Mouse (Mus musculus) liver, embryonic 14.5 days (tissue): ENCODE measurements around the gene Wdr63. TPM values are rescaled to one million over a fixed set of nuclear protein-coding genes. Genes with fewer than 3 reads are reported as not detected.

Source experiments
- ATAC-seq: fragments of 200-750 bp; cut with Nextera tagmentation; 2 replicates; pipeline ENCODE4 v1.8.0; 2017; ENCODE audit warnings: moderate number of reproducible peaks, mild to moderate bottlenecking, moderate library complexity; ENCODE audit not compliant: insufficient read depth
- DNase-seq, 3 experiments: peaks; one replicate each; pipeline ENCODE4 v3.0.0-alpha.2; 2012 to 2013; ENCODE audit warnings: low read depth in 3 of 3, low spot score in 3 of 3
- H3K27ac ChIP-seq: fragments of 300-500 bp; sonication (generic); 2 replicates; pipeline ENCODE4 v1.5.1; 2014; ENCODE audit warnings: moderate library complexity, mild to moderate bottlenecking, control low read depth, inconsistent platforms
- H3K27me3 ChIP-seq: fragments of 300-500 bp; sonication (generic); 2 replicates; pipeline ENCODE4 v1.6.1; 2014; ENCODE audit warnings: mild to moderate bottlenecking, low read length, moderate library complexity; ENCODE audit not compliant: control insufficient read depth, insufficient read depth
- H3K36me3 ChIP-seq: fragments of 300-500 bp; sonication (generic); replicated peaks from 2 replicates; pipeline ENCODE4 v1.6.1; 2014; ENCODE audit warnings: low read depth; ENCODE audit not compliant: control insufficient read depth, insufficient read depth
- H3K4me1 ChIP-seq, 2 experiments: fragments of 200-500 bp in 1 of 2; fragments of 300-500 bp in 1 of 2; sonication (generic) in 1 of 2; replicated peaks; 2 replicates each; pipeline ENCODE4 v1.6.1; 2012 to 2014; ENCODE audit warnings: antibody characterized with exemption in 1 of 2, inconsistent platforms in 1 of 2, low read length in 1 of 2; ENCODE audit not compliant: control insufficient read depth in 2 of 2, insufficient read depth in 2 of 2
- H3K4me2 ChIP-seq: fragments of 300-500 bp; sonication (generic); 2 replicates; pipeline ENCODE4 v1.6.1; 2014; ENCODE audit warnings: low read depth, mild to moderate bottlenecking, control low read depth, moderate library complexity
- H3K4me3 ChIP-seq, 2 experiments: fragments of 200-500 bp in 1 of 2; fragments of 300-500 bp in 1 of 2; sonication (generic) in 1 of 2; 2 replicates each; pipeline ENCODE4 v1.5.1; 2012 to 2014; ENCODE audit warnings: low read depth in 2 of 2, low read length in 2 of 2, mild to moderate bottlenecking in 2 of 2, control low read depth in 1 of 2, inconsistent platforms in 1 of 2, moderate library complexity in 1 of 2; ENCODE audit not compliant: insufficient read depth in 1 of 2
- H3K9ac ChIP-seq: fragments of 300-500 bp; sonication (generic); replicated peaks from 2 replicates; pipeline ENCODE4 v1.6.1; 2014; ENCODE audit warnings: mild to moderate bottlenecking, control low read depth, moderate library complexity
- H3K9me3 ChIP-seq: fragments of 300-500 bp; sonication (generic); 2 replicates; pipeline ENCODE4 v1.6.1; 2016; ENCODE audit warnings: low read length, mixed read lengths; ENCODE audit not compliant: control insufficient read depth
- CTCF ChIP-seq: IDR thresholded peaks from 2 replicates; pipeline ENCODE4 v1.5.1; 2016; ENCODE audit warnings: antibody characterized with exemption, low read depth, control low read depth
- EP300 ChIP-seq: IDR thresholded peaks from 2 replicates; pipeline ENCODE4 v1.6.1; 2016; ENCODE audit warnings: antibody characterized with exemption, low read depth
- WGBS: fragments of 180-500 bp; shearing (Covaris S2); extraction: QIAGEN DNeasy Blood & Tissue Kit; methylation state at CpG from one replicate; pipeline ENCODE4 v1.1.7; 2014; ENCODE audit not compliant: insufficient replicate concordance; 5-methylcytosine and 5-hydroxymethylcytosine counted together
- polyA plus RNA-seq, 2 experiments: library from polyadenylated mRNA; depleted of rRNA in 1 of 2; stranded (reverse) in 1 of 2; unstranded in 1 of 2; fragments of >200 nt; fragmentation: Nextera tagmentation in 1 of 2; extraction: Ambion mirVana in 1 of 2; gene quantifications; 2 replicates each; pipeline versions ENCODE4 v1.2.1 to v1.2.3; 2012 to 2014

The Wdr63 gene
- polyA plus RNA-seq, 2 experiments: 0.04 to 0.15 TPM

- Histone ChIP-seq H3K4me2 (no peak overlapping the region), H3K36me3 (no peaks in the 10 kb centered on the region), H3K27me3 (no peaks in the 10 kb centered on the region), H3K4me1 (no peaks in the 10 kb centered on the region), H3K4me3 (no peak overlapping the region), H3K27ac (no peak overlapping the region), H3K9me3 (no peaks in the 10 kb centered on the region), H3K9ac (no peak overlapping the region)
- no peak for ATAC-seq
- TF ChIP-seq CTCF (no peak), EP300 (no peak)
- WGBS: 68% methylated on average over 9 of the region's 9 CpGs
- no peak for DNase-seq
Observed at GRCm38 (mm10) chr3:146022232-146022631, 85.7 kb downstream of the Wdr63 start.

- ATAC-seq (no peak), DNase-seq (no peak)
Observed at GRCm38 (mm10) chr3:146017521-146017920, 90.4 kb downstream of the Wdr63 start.

GRCm38 (mm10) chr3:146016979-146017378 is 91.0 kb downstream of the Wdr63 start:
- no peak for TF ChIP-seq EP300
- no peak for TF ChIP-seq CTCF
- Histone ChIP-seq H3K4me1 (no peaks in the 10 kb centered on the region), H3K36me3 (no peaks in the 10 kb centered on the region), H3K9me3 (no peaks in the 10 kb centered on the region), H3K27ac (no peak overlapping the region), H3K4me3 (no peak overlapping the region), H3K9ac (no peak overlapping the region), H3K4me2 (no peak overlapping the region), H3K27me3 (no peaks in the 10 kb centered on the region)
- ATAC-seq: no peak
- 80% methylated on average over 13 of the region's 13 CpGs for WGBS
- no peak for DNase-seq

More at GRCm38 (mm10) chr3:146017521-146017920, 90.4 kb downstream of the Wdr63 start:
- H3K9me3 ChIP-seq: no peaks in the 10 kb centered on the region
- no peak overlapping the region for H3K4me3 ChIP-seq
- no peaks in the 10 kb centered on the region for H3K27me3 ChIP-seq
- TF ChIP-seq CTCF (no peak), EP300 (no peak)
- H3K4me2 ChIP-seq: no peak overlapping the region
- H3K4me1 ChIP-seq: no peaks in the 10 kb centered on the region
- no peaks in the 10 kb centered on the region for H3K36me3 ChIP-seq
- 69% methylated on average over 9 of the region's 9 CpGs for WGBS
- H3K9ac ChIP-seq: no peak overlapping the region
- H3K27ac ChIP-seq: no peak overlapping the region

DNA sequence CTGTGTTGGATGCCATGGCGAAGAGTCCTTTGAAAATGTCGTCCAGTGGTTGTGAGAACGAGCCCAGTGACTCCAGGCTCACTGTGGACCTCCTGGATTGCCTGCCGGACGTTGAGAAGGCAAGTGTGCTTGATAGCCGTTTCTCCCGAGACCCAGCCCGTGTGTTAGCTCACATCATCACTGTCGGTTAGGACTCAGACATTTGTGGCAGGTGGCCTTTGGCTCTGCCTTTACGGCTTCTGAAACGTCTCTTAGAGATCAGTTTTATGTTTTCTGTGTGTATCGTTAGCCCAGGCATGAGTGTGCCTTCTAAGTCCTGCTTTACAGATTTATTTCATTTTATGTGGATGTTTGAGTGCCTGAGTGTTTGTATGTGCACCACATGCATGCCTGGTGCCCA is 93.6 kb downstream of the Wdr63 start:
- no peak for TF ChIP-seq EP300
- TF ChIP-seq CTCF: no peak
- H3K27me3 ChIP-seq: no peaks in the 10 kb centered on the region
- no peak overlapping the region for H3K4me2 ChIP-seq
- no peak overlapping the region for H3K27ac ChIP-seq
- H3K9me3 ChIP-seq: no peaks in the 10 kb centered on the region
- H3K4me1 ChIP-seq: no peaks in the 10 kb centered on the region
- ATAC-seq (no peak), DNase-seq (no peak)
- H3K4me3 ChIP-seq: no peak overlapping the region
- no peak overlapping the region for H3K9ac ChIP-seq
- WGBS: 78% methylated on average over 12 of the region's 12 CpGs
- no peaks in the 10 kb centered on the region for H3K36me3 ChIP-seq

- DNase-seq (no peak), ATAC-seq (no peak)
- Histone ChIP-seq H3K4me1 (no peaks in the 10 kb centered on the region), H3K27me3 (no peaks in the 10 kb centered on the region), H3K4me2 (no peak overlapping the region), H3K4me3 (no peak overlapping the region), H3K27ac (no peak overlapping the region), H3K9me3 (no peaks in the 10 kb centered on the region), H3K9ac (no peak overlapping the region), H3K36me3 (no peaks in the 10 kb centered on the region)
- TF ChIP-seq EP300 (no peak), CTCF (no peak)
- WGBS: 70% methylated on average over 7 of the region's 7 CpGs
Observed at GRCm38 (mm10) chr3:146013490-146013889, 94.4 kb downstream of the Wdr63 start.
